Mouse (Mus musculus) WW6 (cell line): ENCODE results near the gene Dnhd1.

ENCODE experiments used
- DNase-seq: peaks from one replicate; pipeline ENCODE4 v3.0.0-alpha.2; 2013; ENCODE audit warnings: low read depth, low spot score

The Dnhd1 gene

GRCm38 (mm10) chr7:105650639-105651435, at the start of gene Dnhd1:
Dnhd1 (plus strand) TSS chr7:105650827.
- no peak for DNase-seq

- DNase-seq: peak; percentile 38
These were observed 47.6 kb upstream of the Dnhd1 start for GRCm38 (mm10) chr7:105602860-105603623.

GRCm38 (mm10) chr7:105608467-105608866, 42.2 kb upstream of the Dnhd1 start:
- DNase-seq: no peak

- DNase-seq: no peak
These were observed 38.9 kb upstream of the Dnhd1 start for GRCm38 (mm10) chr7:105611767-105612166.

GRCm38 (mm10) chr7:105614400-105614799, 36.2 kb upstream of the Dnhd1 start:
- DNase-seq: no peak

- no peak for DNase-seq
These were observed 34.9 kb upstream of the Dnhd1 start for GRCm38 (mm10) chr7:105615720-105616119.

- DNase-seq: no peak
These were observed 34.1 kb upstream of the Dnhd1 start for GRCm38 (mm10) chr7:105616561-105616960.

GRCm38 (mm10) chr7:105617810-105618209, 32.8 kb upstream of the Dnhd1 start:
- DNase-seq: no peak

GRCm38 (mm10) chr7:105619701-105620100, 30.9 kb upstream of the Dnhd1 start:
- DNase-seq: no peak

GRCm38 (mm10) chr7:105621053-105621452, 29.6 kb upstream of the Dnhd1 start:
- DNase-seq: no peak

GRCm38 (mm10) chr7:105621646-105622292, 28.9 kb upstream of the Dnhd1 start:
- DNase-seq: no peak

- no peak for DNase-seq
These were observed 25.2 kb upstream of the Dnhd1 start for GRCm38 (mm10) chr7:105625397-105625796.

GRCm38 (mm10) chr7:105628633-105629032, 22.0 kb upstream of the Dnhd1 start:
- no peak for DNase-seq

GRCm38 (mm10) chr7:105632551-105632972, 18.1 kb upstream of the Dnhd1 start:
- DNase-seq: no peak

- DNase-seq: no peak
These were observed 17.4 kb upstream of the Dnhd1 start, which contains the start of gene Trim3 for GRCm38 (mm10) chr7:105633127-105633800. Trim3 (minus strand) TSS chr7:105633571.

- DNase-seq: no peak
These were observed 16.9 kb upstream of the Dnhd1 start for GRCm38 (mm10) chr7:105633801-105634135.

- DNase-seq: no peak
These were observed 16.2 kb upstream of the Dnhd1 start for GRCm38 (mm10) chr7:105634272-105634920.

- DNase-seq: no peak
These were observed 14.9 kb upstream of the Dnhd1 start for GRCm38 (mm10) chr7:105635726-105636125.

GRCm38 (mm10) chr7:105638776-105639175, 11.9 kb upstream of the Dnhd1 start:
- no peak for DNase-seq

GRCm38 (mm10) chr7:105639304-105639703, 11.3 kb upstream of the Dnhd1 start:
- no peak for DNase-seq

GRCm38 (mm10) chr7:105639756-105640155, 10.9 kb upstream of the Dnhd1 start, which contains the start of gene Timm10b:
Timm10b (plus strand) TSS chr7:105640056.
- no peak for DNase-seq
